Mouse (Mus musculus): ENCODE results near the gene Prkar1b. TPM values are rescaled to one million over a fixed set of nuclear protein-coding genes. Genes with fewer than 3 reads are reported as not detected.
A peak's percentile ranks its signal among the peaks of the same experiment; 100 is the strongest.

The Prkar1b gene
- 10 to 100 TPM; 20.2 to 52.4 TPM for total RNA-seq (2021)
- long read RNA-seq, experiment 1, transcript Prkar1b-201 (11 exons, 2,637 nt): major isoform, 19 of 32 reads
- long read RNA-seq, experiment 1, partial matches to known transcripts: 3 of 32 reads
- long read RNA-seq, experiment 1, other reads (novel, unspliced or antisense): 10 of 32 reads
- long read RNA-seq, experiment 2, transcript Prkar1b-201 (11 exons, 2,637 nt): major isoform, 30 of 39 reads
- long read RNA-seq, experiment 2, partial matches to known transcripts: 2 of 39 reads
- long read RNA-seq, experiment 2, other reads (novel, unspliced or antisense): 7 of 39 reads

DNA sequence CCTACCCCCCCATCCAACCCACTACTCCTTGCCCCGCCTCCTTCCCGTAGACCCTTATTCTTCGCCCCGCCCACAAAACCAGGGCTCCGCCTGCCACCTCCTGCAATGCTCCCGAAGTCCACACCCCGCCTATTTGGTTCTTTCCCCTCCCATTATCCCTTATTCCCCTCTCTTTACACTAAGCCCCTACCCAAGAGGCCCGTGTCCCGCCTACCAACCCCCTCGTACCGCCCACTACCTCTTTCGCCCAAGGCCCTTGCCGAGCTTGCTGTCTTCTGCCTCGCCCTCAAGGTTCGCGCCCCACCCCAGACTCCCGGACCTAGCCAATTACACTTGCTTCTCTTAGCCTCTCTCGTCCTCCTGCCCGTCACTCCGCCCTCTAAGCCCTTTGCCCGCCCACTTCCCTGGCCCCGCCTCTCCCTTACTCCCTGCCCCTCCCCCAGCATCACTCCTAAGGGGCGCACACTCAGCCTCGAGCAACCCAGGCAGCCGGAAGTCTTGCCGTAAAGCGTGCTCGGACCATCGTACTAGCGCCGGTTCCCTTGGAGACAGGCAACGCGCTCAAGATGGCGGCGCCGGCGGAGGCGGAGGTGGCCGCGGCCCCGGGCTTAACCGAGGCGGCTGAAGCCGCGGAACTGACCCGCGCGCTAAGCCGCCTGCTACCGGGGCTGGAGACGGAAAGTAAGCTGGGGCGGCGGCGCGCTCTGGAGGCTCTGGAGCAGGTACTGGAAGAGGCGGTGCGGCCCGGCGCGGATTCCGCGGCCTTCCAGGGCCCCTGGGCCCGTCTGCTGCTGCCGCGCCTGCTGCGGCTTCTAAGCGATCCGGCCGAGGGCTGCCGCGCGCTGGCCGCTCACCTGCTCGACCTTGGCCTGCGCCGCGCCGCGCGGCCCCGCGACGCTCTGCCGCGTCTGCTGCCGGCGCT lies at the start of gene Prkar1b, which contains the start of gene Dnaaf5:
Prkar1b (minus strand) TSS at position 321 of the 922 bp plus-strand sequence.
Dnaaf5 (plus strand) TSS at position 543 of the 922 bp plus-strand sequence.
- peak; percentile 97 for DNase-seq

DNA sequence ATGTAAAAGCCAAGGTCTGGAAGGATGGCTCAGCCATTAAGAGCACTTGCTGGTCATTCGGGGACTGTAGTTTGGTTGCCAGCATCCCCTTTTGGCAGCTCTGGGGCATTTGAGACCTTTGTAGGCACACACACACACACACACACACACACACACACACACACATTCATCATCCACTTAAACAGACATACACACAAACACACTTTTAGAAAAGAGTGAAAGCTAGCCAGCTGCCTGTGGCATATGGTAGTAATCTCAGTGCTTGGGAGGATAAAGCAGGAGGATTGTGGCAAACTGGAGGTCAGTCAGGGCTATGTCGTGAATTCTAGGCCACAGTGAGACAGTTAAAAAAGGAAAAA lies 49.8 kb upstream of the Prkar1b start:
- DNase-seq: peak in 1 of 2 experiments; percentile 20

DNA sequence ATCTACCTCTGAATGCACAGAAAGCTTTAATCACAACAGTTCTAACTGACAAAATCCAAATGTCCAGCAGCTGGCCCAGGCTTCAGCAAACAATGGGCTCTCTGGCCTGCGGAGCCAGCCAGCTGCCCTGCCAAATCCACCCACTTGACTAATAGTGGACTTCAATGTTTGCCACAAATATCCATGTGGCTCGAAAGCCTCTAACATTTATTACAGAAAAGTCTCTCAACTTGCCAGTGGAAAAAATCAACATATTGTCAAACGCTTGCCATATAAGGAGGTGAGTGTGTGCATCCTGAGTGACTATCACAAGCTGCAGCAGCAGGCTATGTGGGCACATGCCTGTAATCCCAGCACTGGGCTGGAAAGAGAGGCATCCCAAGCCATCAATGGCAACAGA lies 49.0 kb upstream of the Prkar1b start:
- no peak for DNase-seq

DNA sequence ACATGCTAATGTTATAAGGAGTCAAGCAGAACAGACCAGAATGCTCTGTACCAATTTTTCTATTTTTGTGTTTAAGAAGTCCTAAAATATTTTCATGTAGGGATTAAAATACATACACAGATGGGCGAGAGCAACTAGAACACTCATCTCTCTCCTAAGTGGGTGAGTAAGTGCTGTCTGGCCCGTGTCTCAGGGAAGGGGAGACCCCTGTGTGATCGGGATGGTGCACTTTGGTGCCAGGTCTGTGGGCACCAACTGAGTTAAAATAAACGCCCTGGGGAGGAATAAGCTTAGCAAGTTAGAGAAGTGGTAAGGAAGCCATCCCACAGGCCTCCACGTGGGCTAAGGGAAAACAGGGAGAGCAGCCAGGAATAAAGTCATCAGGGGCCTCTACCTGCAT lies 41.2 kb upstream of the Prkar1b start:
- DNase-seq: no peak

DNA sequence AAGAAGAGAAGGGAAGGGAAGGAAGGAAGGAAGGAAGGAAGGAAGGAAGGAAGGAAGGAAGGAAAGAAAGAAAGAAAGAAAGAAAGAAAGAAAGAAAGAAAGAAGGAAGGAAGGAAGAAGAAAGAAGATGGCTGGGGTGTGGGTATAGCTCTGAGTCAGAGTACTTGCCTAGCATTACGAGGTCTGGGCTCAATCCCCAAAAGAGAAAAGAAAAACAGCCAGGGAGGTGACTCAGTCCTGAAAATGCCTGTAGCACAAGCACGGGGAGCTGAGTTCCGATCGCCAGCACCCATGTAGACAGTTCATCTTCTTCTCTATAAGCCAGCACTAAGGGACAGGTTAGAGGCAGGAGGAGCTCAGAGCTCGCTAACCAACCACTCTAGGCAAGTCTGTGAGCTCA lies 39.9 kb upstream of the Prkar1b start:
- DNase-seq: no peak

DNA sequence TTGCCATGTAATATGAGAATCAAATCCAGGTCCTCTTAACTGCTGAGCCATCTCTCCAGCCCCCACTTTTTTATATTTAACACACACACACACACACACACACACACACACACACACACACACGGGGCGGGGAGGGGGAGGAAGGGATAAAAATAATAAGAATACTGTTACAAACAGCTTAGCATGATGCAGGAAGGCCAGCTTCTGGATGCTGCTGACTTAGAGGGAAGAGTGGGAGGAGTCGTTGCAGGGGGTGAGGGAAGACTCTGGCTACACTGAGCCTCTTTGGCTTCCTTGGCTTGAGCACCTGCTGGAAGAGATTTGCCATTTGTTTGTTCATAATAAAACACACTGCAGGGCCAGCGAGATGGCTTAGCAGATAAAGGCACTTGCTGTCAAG lies 35.1 kb upstream of the Prkar1b start:
- DNase-seq: no peak

DNA sequence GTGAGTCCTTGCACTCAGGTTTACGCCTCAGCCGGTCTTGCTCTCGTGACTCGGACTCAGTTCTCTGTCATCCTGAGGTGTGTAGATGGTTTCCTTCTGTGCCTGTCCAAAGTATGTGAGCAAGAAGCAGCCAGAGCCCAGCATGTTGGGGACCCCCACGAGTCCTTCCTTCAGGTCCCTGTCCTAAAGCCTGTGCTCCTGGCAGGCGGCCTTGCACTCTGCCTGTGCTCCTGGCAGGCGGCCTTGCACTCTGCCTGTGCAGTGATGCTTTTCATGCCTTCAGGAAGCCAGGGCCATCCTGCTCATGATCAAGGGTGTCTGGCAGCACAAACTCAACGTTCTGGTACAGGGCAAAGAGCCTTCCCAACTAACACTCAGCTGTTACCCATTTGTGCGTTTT lies 33.8 kb upstream of the Prkar1b start:
- peak; percentile 52 to 61 for DNase-seq

DNA sequence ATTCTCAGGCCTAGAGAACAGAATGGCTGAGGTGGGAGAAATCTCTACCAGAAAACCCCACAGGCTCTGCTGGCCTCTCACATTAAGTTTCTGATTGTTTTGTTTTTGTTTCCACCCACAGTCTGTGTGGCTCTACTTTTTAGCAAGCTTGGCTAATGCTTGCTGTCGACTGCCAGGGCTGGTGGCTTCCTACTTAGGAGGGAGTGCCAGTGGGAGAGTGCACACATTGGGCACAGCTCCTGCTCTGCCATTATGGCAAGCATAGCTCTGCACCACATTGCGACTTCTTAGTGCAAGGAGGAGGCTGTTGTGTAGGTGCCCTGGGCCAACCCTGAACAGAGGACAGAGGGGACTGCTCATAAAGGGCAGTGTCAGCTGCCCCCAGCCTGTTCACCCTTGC lies 33.3 kb upstream of the Prkar1b start:
- no peak for DNase-seq

DNA sequence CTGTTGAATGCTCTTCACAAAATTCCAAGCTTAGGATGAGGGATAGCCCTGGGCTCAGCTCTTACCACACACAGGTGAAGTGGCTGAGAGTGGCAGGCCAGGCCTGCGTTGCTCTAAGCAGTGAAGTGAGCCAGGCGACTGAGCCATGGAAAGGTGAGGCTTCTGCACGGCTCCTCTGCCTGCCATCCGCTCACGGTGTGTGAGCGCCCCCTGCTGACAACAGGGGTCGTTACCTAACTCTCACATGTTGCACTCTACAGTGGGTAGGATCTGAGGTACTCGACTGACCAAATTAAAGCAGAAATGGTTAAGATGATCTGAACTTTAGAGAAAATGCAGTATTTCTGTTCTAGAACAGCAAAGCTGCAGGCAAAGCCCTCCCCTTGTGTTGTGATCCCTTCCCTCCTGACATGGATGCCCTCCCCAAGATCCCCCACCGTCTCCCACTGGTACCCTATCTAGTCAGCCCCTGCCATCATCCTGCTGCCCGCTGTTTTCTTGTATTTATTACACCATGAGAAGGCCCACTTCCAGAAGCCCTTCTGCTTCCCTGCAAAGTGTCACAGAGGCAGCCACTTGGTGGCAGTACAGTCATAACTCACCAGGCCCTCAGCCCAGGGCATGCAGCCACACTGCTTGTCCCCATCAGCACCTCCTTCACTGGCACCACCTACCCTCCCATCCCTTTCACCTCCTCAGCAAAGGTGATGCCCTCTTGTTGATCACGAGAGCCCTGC lies 29.3 kb upstream of the Prkar1b start:
- peak; percentile 85 to 91 for DNase-seq

DNA sequence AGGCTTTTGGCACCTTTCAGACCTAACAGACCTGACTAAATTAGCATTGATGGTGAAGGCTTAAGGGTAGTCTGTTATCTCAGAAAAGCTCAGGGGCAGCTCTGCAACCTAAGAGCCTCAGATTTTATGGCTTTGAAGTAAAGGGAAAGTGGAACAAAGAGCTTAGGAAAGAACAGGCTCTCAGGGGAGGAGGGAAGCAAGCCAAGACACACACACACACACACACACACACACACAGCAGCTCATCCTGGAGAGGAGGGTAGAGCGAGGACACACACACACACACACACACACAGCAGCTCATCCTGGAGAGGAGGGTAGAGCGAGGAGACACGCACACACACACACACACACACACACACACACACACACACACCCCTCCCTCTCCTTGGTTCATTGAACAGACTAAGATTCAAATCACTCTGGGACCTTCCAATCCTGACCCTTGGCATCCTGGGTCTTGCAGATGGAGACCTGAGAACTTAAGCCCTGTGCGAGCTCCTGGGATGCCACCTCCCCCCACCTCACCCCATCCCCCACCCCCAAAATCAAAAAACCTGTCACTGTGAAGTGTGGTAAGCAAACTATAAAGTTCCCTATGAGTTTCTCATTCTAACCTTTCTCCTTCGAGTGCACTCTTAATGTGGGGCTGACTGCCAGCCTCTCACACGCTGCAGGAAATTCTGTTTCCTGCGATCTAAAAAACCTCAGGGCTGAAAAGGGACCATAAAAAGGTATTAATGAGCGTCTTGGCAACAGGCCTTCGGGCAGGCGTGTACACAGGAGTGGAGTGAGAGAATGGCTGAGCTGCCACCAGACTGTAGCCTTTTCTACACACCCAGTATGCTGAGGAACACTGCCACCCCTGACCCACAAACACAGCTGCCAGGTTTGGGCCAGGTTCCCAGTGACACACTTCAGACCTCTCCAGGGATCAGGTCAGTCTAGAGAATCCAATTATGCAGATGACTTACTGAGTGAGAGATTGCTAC lies 25.1 kb upstream of the Prkar1b start:
- DNase-seq: peak; percentile 36 to 52

DNA sequence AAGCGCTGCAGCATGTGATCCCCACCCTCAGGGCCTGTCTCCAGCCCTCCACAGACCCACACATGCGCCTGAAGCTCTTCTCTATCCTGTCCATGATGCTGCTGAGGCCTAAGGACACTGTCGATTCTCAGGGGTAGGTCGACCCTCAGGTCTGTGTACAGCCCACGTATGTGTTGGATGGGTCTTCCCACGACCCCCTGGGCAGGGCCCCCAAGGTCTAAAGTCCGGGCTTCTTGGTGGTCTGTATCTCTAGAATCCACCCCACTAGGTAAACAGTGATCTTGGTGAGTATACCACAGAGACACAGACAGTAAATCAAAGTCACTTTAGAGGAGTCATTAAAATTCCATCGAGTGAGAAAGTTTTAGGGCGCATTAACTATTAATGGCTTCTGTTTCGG lies 24.3 kb upstream of the Prkar1b start:
- DNase-seq: no peak

DNA sequence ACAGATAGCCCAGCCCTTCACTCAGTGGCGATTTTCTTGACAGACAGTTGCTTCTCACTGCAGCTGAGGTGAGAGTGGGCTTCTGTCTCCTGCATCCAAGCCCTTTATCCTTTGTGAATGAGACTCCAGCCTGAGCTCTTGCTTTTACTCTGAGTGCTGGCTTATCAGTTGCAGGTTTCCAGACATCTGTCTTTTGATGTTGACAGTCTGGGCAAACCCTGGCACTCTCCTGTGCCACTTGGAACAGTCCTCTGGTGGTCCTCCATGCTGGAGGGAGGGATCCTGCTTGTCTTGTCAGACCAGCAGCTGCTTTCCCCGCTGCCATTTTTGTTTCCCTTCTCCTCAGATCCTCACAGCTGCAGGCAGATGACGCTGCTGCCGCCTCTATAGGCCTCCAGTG lies 22.1 kb upstream of the Prkar1b start:
- no peak for DNase-seq

DNA sequence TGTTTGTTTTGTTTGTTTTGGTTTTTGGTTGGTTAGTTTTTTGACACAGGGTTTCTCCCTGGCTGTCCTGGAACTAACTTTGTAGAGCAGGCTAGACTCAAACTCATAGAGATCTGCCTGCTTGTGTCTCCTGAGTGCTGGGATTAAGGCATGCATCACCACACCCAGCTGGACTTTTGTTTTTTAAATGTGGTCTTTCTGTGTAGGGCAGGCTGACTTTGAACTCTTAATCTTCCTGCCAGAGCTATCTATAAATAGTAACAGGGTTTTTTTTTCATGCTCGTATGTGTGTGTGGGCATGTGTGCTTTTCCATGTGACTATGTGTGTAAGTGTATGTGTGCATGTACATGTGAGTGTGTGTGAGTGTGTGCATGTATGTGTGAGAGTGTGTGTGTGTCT lies 17.7 kb upstream of the Prkar1b start:
- no peak for DNase-seq

DNA sequence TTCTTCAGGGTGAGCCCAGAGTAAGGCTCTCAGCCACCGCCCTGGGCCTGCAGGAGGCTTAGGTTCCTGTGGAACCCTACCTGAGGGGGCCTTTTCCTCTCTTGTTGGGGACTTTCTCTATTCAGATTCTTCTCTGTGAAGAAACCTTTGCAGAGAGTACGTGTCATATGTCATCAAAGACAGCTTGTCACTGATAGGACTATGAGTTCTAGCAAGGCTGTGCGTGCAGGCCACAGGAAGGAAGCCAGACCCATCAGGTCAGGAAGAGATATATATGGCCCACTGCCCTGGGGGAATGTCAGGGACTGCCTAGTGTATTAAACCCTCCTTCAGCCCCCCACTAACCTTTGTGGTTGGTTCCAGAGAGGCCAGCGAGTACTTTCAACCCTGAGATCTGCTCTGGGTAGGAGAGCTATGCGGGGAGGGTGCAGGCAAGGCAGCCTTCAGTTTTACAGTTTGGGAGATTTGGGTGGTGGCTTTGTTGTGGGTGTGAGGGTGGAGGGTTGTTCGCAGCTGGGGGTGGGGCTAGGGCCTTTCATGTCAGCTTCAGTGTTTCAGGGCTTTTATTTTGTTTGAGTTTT lies 17.1 kb upstream of the Prkar1b start:
- DNase-seq: no peak

DNA sequence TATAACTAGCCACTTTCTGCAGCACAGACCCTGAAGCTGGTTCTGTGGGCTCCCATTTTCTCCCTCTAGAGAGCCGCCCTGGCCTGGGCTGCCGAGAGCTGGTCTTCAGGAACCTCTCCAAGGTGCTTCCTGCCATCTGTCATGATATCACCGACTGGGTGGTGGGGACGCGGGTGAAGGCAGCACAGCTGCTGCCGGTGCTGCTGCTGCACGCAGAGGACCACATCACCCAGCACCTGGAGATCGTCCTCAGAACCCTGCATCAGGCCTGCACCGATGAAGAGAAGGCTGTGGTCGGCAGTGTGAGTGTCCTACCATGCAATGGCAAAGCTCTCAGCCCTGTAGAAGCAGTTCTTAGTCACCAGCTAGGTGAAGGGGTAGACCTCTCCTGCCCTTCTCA lies 11.8 kb upstream of the Prkar1b start:
- no peak for DNase-seq

DNA sequence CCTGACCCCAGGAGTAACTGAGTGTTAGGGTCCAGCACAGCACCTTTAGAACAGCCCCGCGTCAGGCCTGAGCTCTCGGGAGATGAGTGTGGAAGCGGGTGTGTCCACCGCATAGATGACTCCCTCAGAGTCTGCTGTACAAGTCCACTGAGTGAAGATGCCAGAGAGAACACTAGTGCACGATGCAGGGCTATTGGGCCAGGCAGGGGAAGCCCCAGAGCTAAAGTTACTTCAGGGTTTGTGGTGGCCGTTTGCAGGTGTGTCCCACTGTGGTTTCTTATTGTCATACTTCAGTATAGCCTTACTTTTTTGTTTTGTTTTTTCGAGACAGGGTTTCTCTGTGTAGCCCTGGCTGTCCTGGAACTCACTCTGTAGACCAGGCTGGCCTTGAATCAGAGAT lies 11.1 kb upstream of the Prkar1b start:
- no peak for DNase-seq

DNA sequence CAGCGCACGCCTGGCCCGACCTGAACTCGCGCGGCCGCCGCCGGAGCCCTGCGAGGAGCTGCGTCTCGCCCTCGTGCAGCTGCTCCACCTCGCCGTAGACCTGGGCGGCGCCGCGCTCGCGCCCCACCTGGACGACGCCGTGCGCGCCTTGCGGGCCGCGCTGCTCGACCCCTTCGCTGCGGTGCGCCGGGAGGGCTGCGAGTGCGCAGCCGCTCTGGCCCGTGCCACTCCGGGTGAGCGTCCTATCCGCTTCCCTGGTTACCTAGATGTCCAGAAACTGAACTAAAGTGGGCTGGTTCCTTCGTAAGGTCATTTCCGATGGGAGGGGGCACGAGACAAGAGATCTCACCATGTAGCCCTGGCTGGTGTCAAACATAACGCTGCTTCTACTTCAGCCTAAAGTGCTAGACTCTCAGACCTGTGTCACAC lies 816 bp upstream of the Prkar1b start:
- DNase-seq: peak; percentile 30 to 51

DNA sequence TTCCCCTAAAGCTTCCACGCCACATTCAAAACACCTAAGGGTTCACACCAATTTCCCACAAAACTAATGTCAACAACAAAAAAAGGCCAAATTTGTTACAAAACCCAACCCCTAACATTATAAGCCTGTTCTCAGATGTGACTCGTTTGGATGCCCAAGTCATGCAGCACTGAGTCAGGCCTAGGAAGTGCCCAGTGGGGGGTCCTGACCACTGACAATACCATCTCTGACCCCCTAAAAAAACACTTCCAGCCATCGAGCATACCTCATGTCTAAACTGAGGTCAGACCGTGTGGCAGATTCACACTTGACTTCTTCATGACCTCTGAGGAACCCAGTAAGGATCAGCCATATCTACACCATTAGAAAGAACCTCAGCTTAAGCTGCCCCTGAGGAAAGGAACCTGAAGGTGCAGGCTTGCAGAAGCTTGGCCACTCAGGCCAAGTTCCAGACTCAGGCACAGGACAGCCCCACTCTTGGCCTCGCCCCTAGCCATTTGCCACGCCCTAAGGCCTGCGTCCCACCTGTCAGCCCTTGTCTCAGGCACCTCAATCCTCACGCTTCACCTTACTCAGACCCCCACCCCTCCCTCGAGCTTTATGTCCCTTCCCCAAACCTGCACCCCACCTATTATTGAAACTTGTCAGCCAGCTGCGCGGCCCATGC lies 662 bp downstream of the Prkar1b start:
- no peak for DNase-seq

DNA sequence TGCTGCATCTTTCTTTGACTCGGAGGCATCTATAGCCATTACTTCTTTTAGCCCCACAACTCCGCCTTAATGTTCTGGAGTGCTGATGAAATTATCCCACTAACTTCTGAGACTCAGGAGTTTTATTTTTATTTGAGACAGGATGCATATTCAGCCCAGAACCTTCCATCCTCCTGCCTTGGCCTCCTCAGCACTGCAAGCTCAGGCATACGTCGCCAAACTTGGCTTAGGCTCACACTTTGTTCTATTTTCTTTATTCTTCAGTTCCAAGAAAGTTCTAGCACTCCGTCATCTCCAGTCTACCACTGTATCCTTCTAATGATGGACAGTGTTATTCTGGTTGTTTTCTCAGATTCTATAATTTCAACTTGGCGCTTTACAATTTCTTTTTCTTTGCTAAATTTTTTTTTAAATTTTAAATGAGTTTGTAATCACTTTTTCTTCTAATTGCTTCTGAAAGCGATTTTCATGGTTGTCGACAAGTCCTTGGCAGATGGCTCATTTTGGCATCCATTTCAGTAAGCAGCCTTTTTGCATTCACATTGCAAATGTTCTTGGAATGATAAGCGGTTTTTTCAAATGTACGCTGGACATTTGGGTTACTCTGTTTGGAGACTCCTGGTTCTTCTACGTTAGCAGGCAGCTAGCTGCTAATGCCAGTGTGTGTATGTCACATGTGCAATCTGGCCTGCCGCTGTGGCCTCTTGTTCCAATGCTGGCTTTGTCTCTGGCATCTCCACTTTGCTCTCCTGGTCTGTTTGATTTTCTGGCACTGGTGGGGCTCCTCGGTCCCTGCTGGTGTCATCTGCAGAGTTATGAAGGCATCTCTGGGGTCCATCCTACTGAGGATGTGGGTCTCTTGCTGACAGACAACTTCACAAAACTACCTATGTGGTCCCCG lies 2.4 kb downstream of the Prkar1b start:
- DNase-seq: no peak
